Mouse (Mus musculus) forebrain, embryonic 10.5 days (tissue): ENCODE results near the gene Tmem63c. TPM values are rescaled to one million over a fixed set of nuclear protein-coding genes. Genes with fewer than 3 reads are reported as not detected.

Experiments used
- DNase-seq: peaks from one replicate; pipeline ENCODE4 v3.0.0-alpha.2; 2017; ENCODE audit warnings: low spot score; ENCODE audit errors: extremely low spot score
- H3K27ac ChIP-seq: fragments of 300-500 bp; sonication (generic); 2 replicates; pipeline ENCODE4 v1.5.1; 2016; ENCODE audit warnings: mild to moderate bottlenecking
- H3K27me3 ChIP-seq: fragments of 300-500 bp; sonication (generic); 2 replicates; pipeline ENCODE4 v1.6.1; 2016; ENCODE audit warnings: mild to moderate bottlenecking; ENCODE audit not compliant: poor library complexity, severe bottlenecking
- H3K36me3 ChIP-seq: fragments of 300-500 bp; sonication (generic); replicated peaks from 2 replicates; pipeline ENCODE4 v1.6.1; 2016; ENCODE audit warnings: mild to moderate bottlenecking, moderate library complexity
- H3K4me1 ChIP-seq: fragments of 300-500 bp; sonication (generic); 2 replicates; pipeline ENCODE4 v1.6.1; 2016
- H3K4me3 ChIP-seq: fragments of 300-500 bp; sonication (generic); 2 replicates; pipeline ENCODE4 v1.5.1; 2016; ENCODE audit warnings: mild to moderate bottlenecking, moderate library complexity
- H3K9me3 ChIP-seq: fragments of 300-500 bp; sonication (generic); 2 replicates; pipeline ENCODE4 v1.6.1; 2016; ENCODE audit warnings: mild to moderate bottlenecking, moderate library complexity
- WGBS: fragments of 180-500 bp; shearing (Covaris S2); methylation state at CpG from one replicate; pipeline ENCODE4 v1.1.7; 2016; 5-methylcytosine and 5-hydroxymethylcytosine counted together
- polyA plus RNA-seq: library from polyadenylated mRNA; unstranded; fragments of >200 nt; fragmentation: Nextera tagmentation; extraction: Ambion mirVana; gene quantifications from 2 replicates; pipeline ENCODE4 v1.2.1, GENCODE M21; 2016

The Tmem63c gene
- polyA plus RNA-seq, 1 experiment from 2014 or later: 0.15 TPM

GRCm38 (mm10) chr12:87040857-87041256 is 19.7 kb downstream of the Tmem63c start:
- Histone ChIP-seq H3K36me3 (no peaks in the 10 kb centered on the region), H3K4me3 (no peak overlapping the region), H3K27me3 (no peaks in the 10 kb centered on the region), H3K9me3 (no peaks in the 10 kb centered on the region), H3K4me1 (peaks cover 11% of the 10 kb centered on the region), H3K27ac (no peak overlapping the region)
- no peak for DNase-seq
- 87% methylated on average over 7 of the region's 7 CpGs for WGBS

- Histone ChIP-seq H3K27ac (no peak overlapping the region), H3K4me1 (peaks cover 11% of the 10 kb centered on the region), H3K27me3 (no peaks in the 10 kb centered on the region), H3K36me3 (no peaks in the 10 kb centered on the region), H3K4me3 (no peak overlapping the region), H3K9me3 (no peaks in the 10 kb centered on the region)
- whole genome bisulfite sequencing: 86% methylated on average over 2 of the region's 2 CpGs
- DNase-seq: no peak
Measured at GRCm38 (mm10) chr12:87042456-87042855, 21.3 kb downstream of the Tmem63c start.

- no peak overlapping the region for H3K4me3 ChIP-seq
- no peaks in the 10 kb centered on the region for H3K27me3 ChIP-seq
- no peak for DNase-seq
- WGBS: 79% methylated on average over 7 of the region's 7 CpGs
- H3K4me1 ChIP-seq: peaks cover 11% of the 10 kb centered on the region
- no peaks in the 10 kb centered on the region for H3K9me3 ChIP-seq
- no peaks in the 10 kb centered on the region for H3K36me3 ChIP-seq
- no peak overlapping the region for H3K27ac ChIP-seq
Measured at GRCm38 (mm10) chr12:87043221-87043620, 22.1 kb downstream of the Tmem63c start.

- Histone ChIP-seq H3K27ac (no peak overlapping the region), H3K36me3 (no peaks in the 10 kb centered on the region), H3K4me3 (no peak overlapping the region), H3K9me3 (no peaks in the 10 kb centered on the region), H3K27me3 (no peaks in the 10 kb centered on the region), H3K4me1 (peaks cover 11% of the 10 kb centered on the region)
- WGBS: 22% methylated on average over 5 of the region's 5 CpGs
- peak; percentile 17 for DNase-seq
Measured at GRCm38 (mm10) chr12:87044711-87045110, 23.6 kb downstream of the Tmem63c start.

GRCm38 (mm10) chr12:87047536-87047935 is 26.4 kb downstream of the Tmem63c start:
- Histone ChIP-seq H3K4me3 (no peak overlapping the region), H3K27me3 (no peaks in the 10 kb centered on the region), H3K9me3 (no peaks in the 10 kb centered on the region), H3K36me3 (no peaks in the 10 kb centered on the region), H3K27ac (no peak overlapping the region), H3K4me1 (peaks cover 11% of the 10 kb centered on the region)
- WGBS: 64% methylated on average over 3 of the region's 3 CpGs
- no peak for DNase-seq

GRCm38 (mm10) chr12:87052661-87053321 is 31.7 kb downstream of the Tmem63c start:
- H3K36me3 ChIP-seq: no peaks in the 10 kb centered on the region
- DNase-seq: peak; percentile 72
- no peak overlapping the region for H3K27ac ChIP-seq
- WGBS: 33% methylated on average over 14 of the region's 16 CpGs
- peaks cover 7% of the 10 kb centered on the region; the same call in 1 of the 2 replicates for H3K27me3 ChIP-seq
- peaks cover 4% of the 10 kb centered on the region; the same call in 1 of the 2 replicates for H3K4me1 ChIP-seq
- H3K4me3 ChIP-seq: no peak overlapping the region
- no peaks in the 10 kb centered on the region for H3K9me3 ChIP-seq

- no peaks in the 10 kb centered on the region for H3K9me3 ChIP-seq
- WGBS: 79% methylated on average over 7 of the region's 7 CpGs
Measured at GRCm38 (mm10) chr12:87054873-87055272, 33.7 kb downstream of the Tmem63c start.

GRCm38 (mm10) chr12:87057066-87057465 is 35.9 kb downstream of the Tmem63c start:
- Histone ChIP-seq H3K27ac (no peak overlapping the region), H3K4me3 (no peak overlapping the region), H3K9me3 (no peaks in the 10 kb centered on the region), H3K36me3 (no peaks in the 10 kb centered on the region), H3K27me3 (peaks cover 7% of the 10 kb centered on the region; the same call in 1 of the 2 replicates), H3K4me1 (peaks cover 4% of the 10 kb centered on the region; the same call in 1 of the 2 replicates)
- WGBS: 68% methylated on average over 17 of the region's 17 CpGs
- no peak for DNase-seq

More at GRCm38 (mm10) chr12:87054873-87055272, 33.7 kb downstream of the Tmem63c start:
- DNase-seq: no peak
- Histone ChIP-seq H3K36me3 (no peaks in the 10 kb centered on the region), H3K27ac (no peak overlapping the region), H3K4me1 (peaks cover 4% of the 10 kb centered on the region; the same call in 1 of the 2 replicates), H3K27me3 (peaks cover 7% of the 10 kb centered on the region; the same call in 1 of the 2 replicates), H3K4me3 (no peak overlapping the region)

GRCm38 (mm10) chr12:87065446-87065845 is 44.3 kb downstream of the Tmem63c start:
- WGBS: 90% methylated on average over 11 of the region's 11 CpGs
- Histone ChIP-seq H3K27ac (no peak overlapping the region), H3K4me3 (no peak overlapping the region), H3K27me3 (no peaks in the 10 kb centered on the region), H3K36me3 (no peaks in the 10 kb centered on the region), H3K4me1 (no peaks in the 10 kb centered on the region), H3K9me3 (no peaks in the 10 kb centered on the region)
- no peak for DNase-seq

GRCm38 (mm10) chr12:87066429-87066828 is 45.3 kb downstream of the Tmem63c start:
- Histone ChIP-seq H3K4me1 (no peaks in the 10 kb centered on the region), H3K4me3 (no peak overlapping the region), H3K9me3 (no peaks in the 10 kb centered on the region), H3K36me3 (no peaks in the 10 kb centered on the region), H3K27ac (no peak overlapping the region), H3K27me3 (no peaks in the 10 kb centered on the region)
- 94% methylated on average over 5 of the region's 5 CpGs for WGBS
- DNase-seq: no peak

- 81% methylated on average over 5 of the region's 5 CpGs for WGBS
Measured at GRCm38 (mm10) chr12:87070520-87070919, 49.4 kb downstream of the Tmem63c start.

GRCm38 (mm10) chr12:87076610-87077009 is 55.5 kb downstream of the Tmem63c start:
- Histone ChIP-seq H3K9me3 (no peaks in the 10 kb centered on the region), H3K4me3 (no peak overlapping the region), H3K4me1 (no peaks in the 10 kb centered on the region), H3K27ac (no peak overlapping the region), H3K27me3 (no peaks in the 10 kb centered on the region), H3K36me3 (no peaks in the 10 kb centered on the region)
- no peak for DNase-seq
- WGBS: 83% methylated on average over 2 of the region's 2 CpGs

More at GRCm38 (mm10) chr12:87070520-87070919, 49.4 kb downstream of the Tmem63c start:
- H3K27me3 ChIP-seq: no peaks in the 10 kb centered on the region
- H3K9me3 ChIP-seq: no peaks in the 10 kb centered on the region
- DNase-seq: no peak
- H3K4me3 ChIP-seq: no peak overlapping the region
- no peak overlapping the region for H3K27ac ChIP-seq
- H3K4me1 ChIP-seq: no peaks in the 10 kb centered on the region
- no peaks in the 10 kb centered on the region for H3K36me3 ChIP-seq

GRCm38 (mm10) chr12:87082797-87083196 is 61.7 kb downstream of the Tmem63c start:
- Histone ChIP-seq H3K27me3 (no peaks in the 10 kb centered on the region), H3K27ac (no peak overlapping the region), H3K4me3 (no peak overlapping the region), H3K4me1 (0 out of 2 replicates have a peak, but pooled peaks cover 2% of the 10 kb centered on the region), H3K9me3 (no peaks in the 10 kb centered on the region), H3K36me3 (no peaks in the 10 kb centered on the region)
- no peak for DNase-seq
- 83% methylated on average over 8 of the region's 8 CpGs for WGBS
